Mouse (Mus musculus): Measurements from ENCODE around the gene Stk36.
A peak's percentile ranks its signal among the peaks of the same experiment; 100 is the strongest.

Gene Stk36

GRCm38 (mm10) chr1:74601267-74601962 is at the start of gene Stk36, which contains the start of gene Rnf25:
Stk36 (plus strand) TSS chr1:74601445.
Rnf25 (minus strand) TSS chr1:74601397.
- DNase-seq (ENCODE audit: low spot score) = peak; percentile 93

GRCm38 (mm10) chr1:74559061-74559460 is 42.2 kb upstream of the Stk36 start:
- no peak for DNase-seq (ENCODE audit: low spot score)

- no peak for DNase-seq (ENCODE audit: low spot score)
Measured at GRCm38 (mm10) chr1:74565834-74566233, 35.4 kb upstream of the Stk36 start.

GRCm38 (mm10) chr1:74569739-74570719 is 31.2 kb upstream of the Stk36 start:
- DNase-seq (ENCODE audit: low spot score) = no peak

- DNase-seq (ENCODE audit: low spot score) = no peak
Measured at GRCm38 (mm10) chr1:74582621-74583020, 18.6 kb upstream of the Stk36 start.

GRCm38 (mm10) chr1:74584616-74585398 is 16.4 kb upstream of the Stk36 start:
- DNase-seq (ENCODE audit: low spot score) = no peak

- no peak for DNase-seq (ENCODE audit: low spot score)
Measured at GRCm38 (mm10) chr1:74587233-74587772, 13.9 kb upstream of the Stk36 start.

GRCm38 (mm10) chr1:74587773-74588445 is 13.3 kb upstream of the Stk36 start, which contains the start of the genes Zfp142 and Bcs1l:
Zfp142 (minus strand) TSS chr1:74588246.
Bcs1l (plus strand) TSS chr1:74588289.
- DNase-seq (ENCODE audit: low spot score) = peak; percentile 99

GRCm38 (mm10) chr1:74594434-74594833 is 6.8 kb upstream of the Stk36 start:
- no peak for DNase-seq (ENCODE audit: low spot score)

- DNase-seq (ENCODE audit: low spot score) = peak; percentile 10
Measured at GRCm38 (mm10) chr1:74600501-74601266, 561 bp upstream of the Stk36 start.

- DNase-seq (ENCODE audit: low spot score) = no peak
Measured at GRCm38 (mm10) chr1:74624183-74624582, 22.9 kb downstream of the Stk36 start.

- DNase-seq (ENCODE audit: low spot score) = no peak
Measured at GRCm38 (mm10) chr1:74626076-74626475, 24.8 kb downstream of the Stk36 start.

GRCm38 (mm10) chr1:74628001-74628400 is 26.8 kb downstream of the Stk36 start:
- DNase-seq (ENCODE audit: low spot score) = peak; percentile 69

- no peak for DNase-seq (ENCODE audit: low spot score)
Measured at GRCm38 (mm10) chr1:74632734-74633133, 31.5 kb downstream of the Stk36 start.

- no peak for DNase-seq (ENCODE audit: low spot score)
Measured at GRCm38 (mm10) chr1:74643524-74643923, 42.3 kb downstream of the Stk36 start.

- DNase-seq (ENCODE audit: low spot score) = peak; percentile 60
Measured at GRCm38 (mm10) chr1:74643926-74644325, 42.7 kb downstream of the Stk36 start.

- DNase-seq (ENCODE audit: low spot score) = peak; percentile 98
Measured at GRCm38 (mm10) chr1:74661448-74662195, 60.4 kb downstream of the Stk36 start, which contains the start of gene Ttll4. Ttll4 (plus strand) TSS chr1:74661745.

GRCm38 (mm10) chr1:74662253-74662865 is 61.1 kb downstream of the Stk36 start:
- DNase-seq (ENCODE audit: low spot score) = no peak

- DNase-seq (ENCODE audit: low spot score) = no peak
Measured at GRCm38 (mm10) chr1:74665153-74665552, 63.9 kb downstream of the Stk36 start.
